In the genomic region with DNA sequence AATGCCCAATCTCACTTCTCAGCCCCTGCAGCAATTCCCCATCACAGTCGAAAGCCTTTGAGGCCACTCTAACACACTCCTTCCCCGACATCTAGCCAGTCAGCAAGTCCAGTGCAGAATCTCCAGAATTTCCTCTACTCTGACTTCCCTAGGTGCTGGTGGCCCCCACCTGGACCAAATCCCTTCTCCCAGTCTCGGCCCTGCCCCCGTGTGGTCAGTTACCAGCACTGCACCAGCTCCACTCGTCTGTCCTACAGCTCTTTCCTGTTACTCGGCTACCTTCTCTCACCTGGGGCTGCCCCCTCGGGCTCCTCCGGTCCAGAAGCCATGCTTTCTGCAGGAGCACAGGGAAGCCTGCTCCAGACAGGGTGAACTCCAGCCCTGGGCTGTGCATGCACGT, we compare ENCODE assay signal across 10 mouse cellular contexts. TPM values are rescaled to one million over a fixed set of nuclear protein-coding genes. Genes with fewer than 3 reads are reported as not detected.
DNase-seq lines count a peak whose midpoint lies in the region; ATAC-seq and TF ChIP-seq lines count a peak whose summit lies in the region.
"Had no signal": no experiment of that assay in that cellular context is flagged by ENCODE, and none has a peak within 500 bp of the region (broad histone marks: within the 10 kb centered on the region; RNA-seq: fewer than 3 reads in every experiment).

No protein-coding gene starts in this region.

- WGBS in lung, postnatal 0 days: 18% methylated on average over 9 of the region's 9 CpGs
- WGBS in forebrain, embryonic 16.5 days: 28% methylated on average over 9 of the region's 9 CpGs

- H3K27me3 ChIP-seq in MEL (ENCODE audit: control insufficient read depth in 1 of 2, insufficient read depth in 2 of 2, low read length in 2 of 2): no peaks in the 10 kb centered on the region
- H3K27me3 ChIP-seq in lung, postnatal 0 days (replicated peaks; ENCODE audit: insufficient read depth, low read length): no peaks in the 10 kb centered on the region
- peaks cover 2% of the 10 kb centered on the region; the same call in 1 of the 2 replicates for H3K27me3 ChIP-seq in forebrain, embryonic 16.5 days (replicated peaks; ENCODE audit: control insufficient read depth, insufficient read depth, low read length)

- no peak overlapping the region for H3K4me3 ChIP-seq in MEL (ENCODE audit: control insufficient read depth in 1 of 2, insufficient read depth in 1 of 2, low read depth in 2 of 2, low read length in 2 of 2)
- no peak overlapping the region for H3K4me3 ChIP-seq in cortical plate, adult 2 months (ENCODE audit: insufficient read depth, low read length)
- H3K4me3 ChIP-seq in lung, postnatal 0 days (ENCODE audit: low read depth, low read length): no peak overlapping the region
- H3K4me3 ChIP-seq in forebrain, embryonic 16.5 days (replicated peaks; ENCODE audit: low read length): no peak overlapping the region
- H3K4me3 ChIP-seq: embryonic facial prominence, embryonic 13.5 days; limb, embryonic 13.5 days had no signal

- H3K4me2 ChIP-seq in lung, postnatal 0 days (replicated peaks; ENCODE audit: low read depth, low read length): no peak overlapping the region
- H3K4me2 ChIP-seq in forebrain, embryonic 16.5 days (ENCODE audit: low read length): no peak overlapping the region
- H3K4me2 ChIP-seq: embryonic facial prominence, embryonic 13.5 days; limb, embryonic 13.5 days had no signal

- ATAC-seq in lung, postnatal 0 days: no peak
- no peak for ATAC-seq in forebrain, embryonic 16.5 days

- no peak for TF ChIP-seq EP300 in MEL (IDR thresholded peaks at IDR 0.05; ENCODE audit: low read depth in 1 of 2, low read length in 2 of 2)
- TF ChIP-seq EP300 in lung, postnatal 0 days (IDR thresholded peaks at IDR 0.05): no peak

- H3K9me3 ChIP-seq in MEL (replicated peaks; ENCODE audit: insufficient read depth, low read length): no peaks in the 10 kb centered on the region
- H3K9me3 ChIP-seq in lung, postnatal 0 days (ENCODE audit: low read length): no peaks in the 10 kb centered on the region
- no peaks in the 10 kb centered on the region for H3K9me3 ChIP-seq in forebrain, embryonic 16.5 days (ENCODE audit: control insufficient read depth, low read length)
- H3K9me3 ChIP-seq: embryonic facial prominence, embryonic 13.5 days; limb, embryonic 13.5 days had no signal

- no peaks in the 10 kb centered on the region for H3K4me1 ChIP-seq in MEL (ENCODE audit: control insufficient read depth in 1 of 2, insufficient read depth in 2 of 2, low read length in 2 of 2)
- no peaks in the 10 kb centered on the region for H3K4me1 ChIP-seq in cortical plate, adult 2 months (ENCODE audit: control insufficient read depth, insufficient read depth, low read length)
- H3K4me1 ChIP-seq in lung, postnatal 0 days (ENCODE audit: insufficient read depth, low read depth, low read length): no peaks in the 10 kb centered on the region
- H3K4me1 ChIP-seq in forebrain, embryonic 16.5 days (replicated peaks; ENCODE audit: control insufficient read depth, insufficient read depth, low read length): no peaks in the 10 kb centered on the region
- H3K4me1 ChIP-seq: embryonic facial prominence, embryonic 13.5 days; limb, embryonic 13.5 days had no signal

- no peak for TF ChIP-seq RAD21 in MEL (IDR thresholded peaks at IDR 0.05; ENCODE audit: low read depth, low read length)

- H3K79me2 ChIP-seq in MEL (ENCODE audit: control insufficient read depth, insufficient read depth, low read length, poor library complexity): no peaks in the 10 kb centered on the region

- no peak for TF ChIP-seq POLR2A in MEL (IDR thresholded peaks at IDR 0.05; ENCODE audit: control insufficient read depth in 1 of 2, insufficient read depth in 1 of 2, low read depth in 1 of 2, low read length in 2 of 2, poor library complexity in 1 of 2)
- TF ChIP-seq POLR2A in cortical plate, adult 2 months (IDR thresholded peaks at IDR 0.05; ENCODE audit: extremely low read depth, insufficient read depth, low read length): no peak

- H3K9ac ChIP-seq in MEL (ENCODE audit: control insufficient read depth, low read depth, low read length, poor library complexity, severe bottlenecking): no peak overlapping the region
- H3K9ac ChIP-seq in lung, postnatal 0 days (replicated peaks; ENCODE audit: low read depth): no peak overlapping the region
- H3K9ac ChIP-seq in forebrain, embryonic 16.5 days (replicated peaks; ENCODE audit: low read depth, low read length): no peak overlapping the region
- H3K9ac ChIP-seq: embryonic facial prominence, embryonic 13.5 days; limb, embryonic 13.5 days had no signal

- DNase-seq in heart, postnatal 14 days: peak; percentile 24 to 25
- DNase-seq in heart, adult 8-10 months (ENCODE audit: low spot score): no peak
- DNase-seq in 3T3-L1 (ENCODE audit: low read depth, low spot score): peak; percentile 39
- no peak for DNase-seq in MEL (ENCODE audit: low read depth, low spot score)
- peak; percentile 40 for DNase-seq in lung, postnatal 0 days (ENCODE audit: low spot score)
- DNase-seq in thymus, postnatal 36 days: peak; percentile 32 to 48

- H3K27ac ChIP-seq in MEL (ENCODE audit: control insufficient read depth, low read depth, low read length): no peak overlapping the region
- no peak overlapping the region for H3K27ac ChIP-seq in cortical plate, adult 2 months (ENCODE audit: insufficient read depth, low read length)
- no peak overlapping the region for H3K27ac ChIP-seq in lung, postnatal 0 days (ENCODE audit: low read length)
- no peak overlapping the region for H3K27ac ChIP-seq in forebrain, embryonic 16.5 days (ENCODE audit: low read length)
- H3K27ac ChIP-seq: embryonic facial prominence, embryonic 13.5 days; limb, embryonic 13.5 days had no signal

- no peaks in the 10 kb centered on the region for H3K36me3 ChIP-seq in MEL (ENCODE audit: control insufficient read depth in 1 of 2, insufficient read depth in 2 of 2, low read length in 2 of 2)
- H3K36me3 ChIP-seq in lung, postnatal 0 days (ENCODE audit: insufficient read depth, low read length): no peaks in the 10 kb centered on the region
- H3K36me3 ChIP-seq in forebrain, embryonic 16.5 days (ENCODE audit: control insufficient read depth, insufficient read depth): no peaks in the 10 kb centered on the region
- H3K36me3 ChIP-seq: embryonic facial prominence, embryonic 13.5 days; limb, embryonic 13.5 days had no signal

- intact Hi-C loops in heart, postnatal 14 days (cut with DNase I): no loop called here

- TF ChIP-seq CTCF in MEL (IDR thresholded peaks at IDR 0.05 in 2 of 3, conservative IDR thresholded peaks at IDR 0.05 in 1 of 3; ENCODE audit: control insufficient read depth in 1 of 3, insufficient read depth in 1 of 3, low read depth in 2 of 3, low read length in 3 of 3, poor library complexity in 1 of 3, severe bottlenecking in 1 of 3): peak; percentile 11 to 38 (median 13); a peak in 3 of 6 replicates
- TF ChIP-seq CTCF in cortical plate, adult 2 months (IDR thresholded peaks at IDR 0.05; ENCODE audit: extremely low read depth, insufficient read depth, low read length): peak; percentile 56
- TF ChIP-seq CTCF in lung, postnatal 0 days (IDR thresholded peaks at IDR 0.05): peak; percentile 65

TF ChIP-seq in MEL, 35 proteins besides CTCF, POLR2A, EP300 and RAD21 (continues in another document):
- TF ChIP-seq POLR2AphosphoS5 (IDR thresholded peaks at IDR 0.05; ENCODE audit: borderline replicate concordance, low read depth, low read length) (no peak), MAX (IDR thresholded peaks at IDR 0.05; ENCODE audit: low read length) (no peak), NELFE (IDR thresholded peaks at IDR 0.05; ENCODE audit: low read depth, low read length) (no peak), TCF12 (IDR thresholded peaks at IDR 0.05; ENCODE audit: low read depth, low read length) (no peak), MAZ (IDR thresholded peaks at IDR 0.05; ENCODE audit: low read depth, low read length) (no peak), MAFK (IDR thresholded peaks at IDR 0.05; ENCODE audit: borderline replicate concordance, low read depth, low read length) (no peak), GATA1 (IDR thresholded peaks at IDR 0.05; ENCODE audit: low read depth, low read length) (no peak), CHD1 (IDR thresholded peaks at IDR 0.05; ENCODE audit: low read depth, low read length) (no peak), POLR2AphosphoS2 (IDR thresholded peaks at IDR 0.05; ENCODE audit: low read length) (no peak), RCOR1 (IDR thresholded peaks at IDR 0.05; ENCODE audit: low read depth, low read length) (no peak), JUND (IDR thresholded peaks at IDR 0.05; ENCODE audit: low read depth, low read length) (no peak), GABPA (IDR thresholded peaks at IDR 0.05; ENCODE audit: low read depth, low read length) (no peak)

RNA-seq across cellular contexts. Expression of a gene that starts 46.8 kb away (rescaled TPM):
- total RNA-seq in heart, postnatal 14 days (2021): under 1 TPM; 0.05 to 0.07 TPM
- total RNA-seq in heart, adult 8-10 months (2022): not detected
- total RNA-seq in MEL (2012; rRNA removed): 0.04 TPM in 1 of 2 replicates, not detected in the other
- polyA plus RNA-seq in MEL (2012; ENCODE audit: insufficient read depth in 1 of 2, insufficient read length in 2 of 2, low read depth in 1 of 2, low replicate concordance in 2 of 2, missing spikeins in 1 of 2): under 1 TPM in 1 of 2 experiments, not detected in 1; 0.03 TPM
- 0.51 and 0.54 TPM in 2 replicates for polyA plus RNA-seq in cortical plate, adult 2 months (2012; rRNA removed)
- 1.8 and 2.6 TPM in 2 replicates for polyA plus RNA-seq in lung, postnatal 0 days (2015; fragmentation: Nextera tagmentation; extraction: Ambion mirVana)
- polyA plus RNA-seq in forebrain, embryonic 16.5 days (2015; fragmentation: Nextera tagmentation; extraction: Ambion mirVana): 5.7 and 5.9 TPM in 2 replicates

RNA-seq across cellular contexts. Expression of a gene that starts 49.0 kb away (rescaled TPM):
- total RNA-seq in heart, postnatal 14 days (2021): 10 to 100 TPM; 12.6 to 13.5 TPM
- 10 to 100 TPM; 11.9 to 14.6 (median 12.7) TPM for total RNA-seq in heart, adult 8-10 months (2022)
- 41.7 and 49.7 TPM in 2 replicates for total RNA-seq in MEL (2012; rRNA removed)
- polyA plus RNA-seq in MEL (2012; ENCODE audit: insufficient read depth in 1 of 2, insufficient read length in 2 of 2, low read depth in 1 of 2, low replicate concordance in 2 of 2, missing spikeins in 1 of 2): 10 to 100 TPM in 1 of 2 experiments, not detected in 1; 49.7 TPM
- polyA plus RNA-seq in cortical plate, adult 2 months (2012; rRNA removed): 34.3 and 35.7 TPM in 2 replicates
- polyA plus RNA-seq in lung, postnatal 0 days (2015; fragmentation: Nextera tagmentation; extraction: Ambion mirVana): 19.8 and 21.6 TPM in 2 replicates
- 59.2 and 60.7 TPM in 2 replicates for polyA plus RNA-seq in forebrain, embryonic 16.5 days (2015; fragmentation: Nextera tagmentation; extraction: Ambion mirVana)

RNA-seq across cellular contexts. Expression of a gene that starts 50.7 kb away (rescaled TPM):
- total RNA-seq in heart, postnatal 14 days (2021): not detected
- total RNA-seq in heart, adult 8-10 months (2022): not detected
- total RNA-seq in MEL (2012; rRNA removed): not detected in 2 replicates
- under 1 TPM in 1 of 2 experiments, not detected in 1; 0.49 TPM for polyA plus RNA-seq in MEL (2012; ENCODE audit: insufficient read depth in 1 of 2, insufficient read length in 2 of 2, low read depth in 1 of 2, low replicate concordance in 2 of 2, missing spikeins in 1 of 2)
- polyA plus RNA-seq in cortical plate, adult 2 months (2012; rRNA removed): 0.04 TPM in 1 of 2 replicates, not detected in the other
- not detected in 2 replicates for polyA plus RNA-seq in lung, postnatal 0 days (2015; fragmentation: Nextera tagmentation; extraction: Ambion mirVana)
- polyA plus RNA-seq in forebrain, embryonic 16.5 days (2015; fragmentation: Nextera tagmentation; extraction: Ambion mirVana): not detected in 2 replicates
- polyA plus RNA-seq: embryonic facial prominence, embryonic 13.5 days; limb, embryonic 13.5 days had no signal

Comparison
In these comparisons a context has a peak if more than half of its experiments do, and no peak if none do; other contexts are left out.
1. DNase-seq: peak in heart, postnatal 14 days (2 of 2), 3T3-L1 (single experiment), lung, postnatal 0 days (single experiment) and thymus, postnatal 36 days (2 of 2); none in heart, adult 8-10 months (single experiment) and MEL (single experiment).
2. CTCF ChIP-seq: peak in every context shown above with its lines; median percentile 65 in lung, postnatal 0 days; 56 in cortical plate, adult 2 months; 13 in MEL.